Mouse (Mus musculus) stomach, postnatal 0 days (tissue): ENCODE measurements at regions not wholly inside any gene's neighbourhood (a gene's known extent, or its start where the extent isn't known, plus 50 kb on each side); places are given as distances from the start of the nearest gene placed in this dataset.

Experiments used
- ATAC-seq: fragments of 200-750 bp; cut with Nextera tagmentation; 2 replicates; pipeline ENCODE4 v1.8.0; 2017; ENCODE audit not compliant: low FRiP score, low TSS enrichment
- DNase-seq: peaks from one replicate; pipeline ENCODE4 v3.0.0-alpha.2; 2016; ENCODE audit warnings: low spot score
- H3K27ac ChIP-seq: fragments of 300-500 bp; sonication (generic); replicated peaks from 2 replicates; pipeline ENCODE4 v1.5.1; 2014; ENCODE audit warnings: mild to moderate bottlenecking, control low read depth
- H3K27me3 ChIP-seq: fragments of 300-500 bp; sonication (generic); 2 replicates; pipeline ENCODE4 v1.6.1; 2014; ENCODE audit warnings: low read length; ENCODE audit not compliant: control insufficient read depth, insufficient read depth
- H3K36me3 ChIP-seq: fragments of 300-500 bp; sonication (generic); 2 replicates; pipeline ENCODE4 v1.6.1; 2014; ENCODE audit warnings: low read length, mixed read lengths; ENCODE audit not compliant: control insufficient read depth, insufficient read depth
- H3K4me1 ChIP-seq: fragments of 300-500 bp; sonication (generic); replicated peaks from 2 replicates; pipeline ENCODE4 v1.6.1; 2014; ENCODE audit warnings: antibody characterized with exemption; ENCODE audit not compliant: control insufficient read depth, insufficient read depth
- H3K4me2 ChIP-seq: fragments of 300-500 bp; sonication (generic); replicated peaks from 2 replicates; pipeline ENCODE4 v1.6.1; 2014; ENCODE audit warnings: low read depth, mild to moderate bottlenecking, control low read depth, moderate library complexity
- H3K4me3 ChIP-seq: fragments of 300-500 bp; sonication (generic); 2 replicates; pipeline ENCODE4 v1.5.1; 2014; ENCODE audit warnings: low read depth, low read length, control low read depth
- H3K9ac ChIP-seq: fragments of 300-500 bp; sonication (generic); 2 replicates; pipeline ENCODE4 v1.6.1; 2014; ENCODE audit warnings: mild to moderate bottlenecking, low read length, control low read depth, mixed read lengths
- H3K9me3 ChIP-seq: fragments of 300-500 bp; sonication (generic); 2 replicates; pipeline ENCODE4 v1.6.1; 2016; ENCODE audit warnings: low read length; ENCODE audit not compliant: control insufficient read depth
- CTCF ChIP-seq: IDR thresholded peaks from 2 replicates; pipeline ENCODE4 v1.5.1; 2016; ENCODE audit warnings: antibody characterized with exemption, low read depth, mild to moderate bottlenecking, moderate library complexity
- EP300 ChIP-seq: optimal IDR thresholded peaks from 2 replicates; pipeline ENCODE3; 2016; ENCODE audit warnings: antibody characterized with exemption
- WGBS: fragments of 180-500 bp; shearing (Covaris S2); extraction: QIAGEN DNeasy Blood & Tissue Kit; methylation state at CpG from one replicate; pipeline ENCODE4 v1.1.7; 2014; 5-methylcytosine and 5-hydroxymethylcytosine counted together

- ATAC-seq (no peak), DNase-seq (no peak)
- H3K36me3 ChIP-seq = no peaks in the 10 kb centered on the region
- H3K9ac ChIP-seq = no peak overlapping the region
- H3K4me3 ChIP-seq = no peak overlapping the region
- no peaks in the 10 kb centered on the region for H3K27me3 ChIP-seq
- H3K27ac ChIP-seq = no peak overlapping the region
- 70% methylated on average over 2 of the region's 2 CpGs for WGBS
- H3K4me2 ChIP-seq = no peak overlapping the region
- H3K9me3 ChIP-seq = no peaks in the 10 kb centered on the region
- H3K4me1 ChIP-seq = no peaks in the 10 kb centered on the region
- TF ChIP-seq EP300 (no peak), CTCF (no peak)
These were observed 280.6 kb downstream of the Fsip2 start for GRCm38 (mm10) chr2:83224018-83224417.

DNA sequence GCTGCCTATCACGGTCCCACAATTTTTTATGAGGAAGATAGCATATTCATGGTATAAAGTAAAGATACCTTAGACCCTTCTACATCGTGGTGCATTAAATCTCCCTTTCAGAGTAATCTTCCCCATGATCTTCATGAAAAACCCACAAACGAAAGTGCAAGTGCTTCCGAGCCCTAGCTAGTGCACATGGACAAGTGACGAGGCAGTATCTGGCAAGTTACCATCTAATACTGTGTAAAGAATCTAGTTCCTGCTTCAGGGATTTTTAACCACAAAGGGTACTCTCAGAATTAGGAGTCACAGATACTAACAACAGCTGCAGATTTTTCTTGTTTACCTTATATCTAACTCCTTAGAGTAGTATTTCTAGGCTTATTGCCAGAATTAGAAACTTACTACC lies 282.8 kb downstream of the Fsip2 start:
- TF ChIP-seq EP300 (no peak), CTCF (no peak)
- H3K9me3 ChIP-seq = no peaks in the 10 kb centered on the region
- ATAC-seq (no peak), DNase-seq (no peak)
- no peak overlapping the region for H3K27ac ChIP-seq
- H3K4me3 ChIP-seq = no peak overlapping the region
- H3K4me1 ChIP-seq = no peaks in the 10 kb centered on the region
- no peaks in the 10 kb centered on the region for H3K36me3 ChIP-seq
- no peak overlapping the region for H3K4me2 ChIP-seq
- WGBS = 68% methylated on average over 5 of the region's 5 CpGs
- H3K9ac ChIP-seq = no peak overlapping the region
- no peaks in the 10 kb centered on the region for H3K27me3 ChIP-seq

GRCm38 (mm10) chr2:83251173-83252101 lies 308.0 kb downstream of the Fsip2 start:
- no peak for ATAC-seq
- Histone ChIP-seq H3K4me1 (no peaks in the 10 kb centered on the region), H3K4me3 (no peak overlapping the region), H3K36me3 (no peaks in the 10 kb centered on the region), H3K9me3 (no peaks in the 10 kb centered on the region), H3K4me2 (no peak overlapping the region), H3K9ac (no peak overlapping the region), H3K27me3 (no peaks in the 10 kb centered on the region), H3K27ac (no peak overlapping the region)
- TF ChIP-seq EP300 = no peak
- 40% methylated on average over 6 of the region's 6 CpGs for whole genome bisulfite sequencing
- DNase-seq = no peak

GRCm38 (mm10) chr2:83256811-83257321 lies 313.4 kb downstream of the Fsip2 start:
- H3K27me3 ChIP-seq = no peaks in the 10 kb centered on the region
- WGBS = 72% methylated on average over 2 of the region's 2 CpGs
- no peak overlapping the region for H3K27ac ChIP-seq
- H3K4me3 ChIP-seq = no peak overlapping the region
- H3K9me3 ChIP-seq = no peaks in the 10 kb centered on the region
- no peaks in the 10 kb centered on the region for H3K4me1 ChIP-seq
- no peak for TF ChIP-seq CTCF
- no peak for TF ChIP-seq EP300
- no peak overlapping the region for H3K9ac ChIP-seq
- H3K4me2 ChIP-seq = no peak overlapping the region
- ATAC-seq = no peak
- no peaks in the 10 kb centered on the region for H3K36me3 ChIP-seq
- no peak for DNase-seq

- Histone ChIP-seq H3K9ac (no peak overlapping the region), H3K27ac (no peak overlapping the region), H3K9me3 (no peaks in the 10 kb centered on the region), H3K4me3 (no peak overlapping the region), H3K36me3 (no peaks in the 10 kb centered on the region), H3K27me3 (no peaks in the 10 kb centered on the region), H3K4me2 (no peak overlapping the region), H3K4me1 (no peaks in the 10 kb centered on the region)
- DNase-seq = no peak
- 62% methylated on average over 3 of the region's 3 CpGs for WGBS
- ATAC-seq = no peak
- TF ChIP-seq CTCF (no peak), EP300 (no peak)
These were observed 315.2 kb downstream of the Fsip2 start for GRCm38 (mm10) chr2:83258613-83259012.

DNA sequence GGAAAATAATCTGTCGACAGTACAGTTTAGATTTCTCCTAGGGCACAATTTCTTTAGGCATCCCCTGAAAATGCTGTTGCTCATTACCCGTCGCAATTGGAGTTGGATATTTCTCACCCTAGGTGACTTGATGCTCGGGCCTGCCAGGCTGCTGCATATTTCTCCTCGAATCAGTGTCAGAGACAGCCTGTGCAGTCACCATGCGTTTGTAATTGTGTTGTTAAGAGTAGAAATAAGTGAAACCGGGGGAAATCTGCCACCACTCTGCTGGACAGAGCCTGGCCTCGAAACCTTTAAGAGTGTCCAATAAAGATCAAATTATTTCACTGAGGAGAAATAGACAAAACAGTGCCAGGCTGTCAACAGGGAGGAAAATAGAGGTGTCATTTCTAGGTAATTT lies 340.7 kb upstream of the Zc3h15 start:
- WGBS = 63% methylated on average over 8 of the region's 8 CpGs
- Histone ChIP-seq H3K4me1 (no peaks in the 10 kb centered on the region), H3K9me3 (no peaks in the 10 kb centered on the region), H3K36me3 (no peaks in the 10 kb centered on the region), H3K27me3 (no peaks in the 10 kb centered on the region), H3K27ac (no peak overlapping the region), H3K9ac (no peak overlapping the region), H3K4me2 (no peak overlapping the region), H3K4me3 (no peak overlapping the region)
- DNase-seq (no peak), ATAC-seq (no peak)
- TF ChIP-seq EP300 = no peak
